Mouse (Mus musculus) kidney, adult 2 months (tissue): ENCODE measurements at regions not wholly inside any gene's neighbourhood (a gene's known extent, or its start where the extent isn't known, plus 50 kb on each side); places are given as distances from the start of the nearest gene placed in this dataset.

Experiments used
- CTCF ChIP-seq: fragments of 200-500 bp; conservative IDR thresholded peaks from 2 replicates; pipeline ENCODE4 v1.5.1; 2011; ENCODE audit warnings: low read depth, mild to moderate bottlenecking, control low read depth, low read length, moderate library complexity, mixed read lengths; ENCODE audit not compliant: insufficient read depth, insufficient read length
- POLR2A ChIP-seq: fragments of 200-500 bp; IDR thresholded peaks from one replicate; pipeline ENCODE4 v1.6.1; 2011; ENCODE audit warnings: low read depth, low read length, control low read depth

DNA sequence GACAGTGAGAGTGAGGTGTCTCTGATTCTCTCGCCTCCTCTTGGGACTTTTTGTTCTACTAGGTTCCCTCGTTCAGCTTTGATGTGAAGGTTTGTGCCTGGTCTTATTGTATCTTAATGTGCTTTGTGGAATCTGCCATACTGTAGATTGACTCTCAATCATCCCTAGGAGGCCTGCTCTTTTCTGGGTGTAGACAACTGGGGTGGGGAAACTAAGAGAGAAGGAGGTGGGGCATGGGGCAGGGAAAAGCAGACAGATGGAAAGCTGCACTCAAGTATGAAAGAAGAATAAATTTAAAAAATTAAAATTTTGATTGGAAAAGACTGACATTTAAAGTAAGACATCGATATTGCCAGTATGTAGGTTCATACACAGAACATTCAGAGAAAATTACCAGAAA lies 172.0 kb upstream of the Ctso start:
- no peak for TF ChIP-seq POLR2A
- TF ChIP-seq CTCF: no peak
